In the genomic region with DNA sequence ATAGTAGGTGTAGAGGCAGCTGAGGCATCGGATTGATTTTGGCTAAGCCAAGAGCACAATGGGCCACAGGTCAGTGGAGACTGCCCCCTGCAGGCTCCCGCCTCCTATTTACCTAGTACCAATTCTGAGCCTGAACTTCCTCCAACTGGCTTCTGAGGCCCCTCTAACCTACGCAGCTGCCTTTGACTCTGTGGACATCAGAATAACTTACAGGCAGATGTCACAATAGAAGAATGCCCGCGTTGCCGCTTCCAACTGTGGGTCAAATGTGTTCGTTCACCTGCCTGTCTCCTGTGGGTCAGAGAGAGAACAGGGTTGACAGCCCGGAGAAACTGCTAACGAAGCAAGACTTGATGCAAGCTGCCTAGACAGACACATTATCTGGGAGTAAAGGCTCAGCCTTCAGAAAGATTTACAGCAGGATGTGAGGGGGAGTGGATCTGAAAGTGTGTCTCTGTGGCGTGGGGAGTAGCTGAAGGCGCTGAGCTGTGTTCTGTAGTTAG, we compare ENCODE assay signal across 8 mouse cellular contexts.
DNase-seq lines count a peak whose midpoint lies in the region; ATAC-seq and TF ChIP-seq lines count a peak whose summit lies in the region.

No protein-coding gene starts in this region.

- H3K9ac ChIP-seq in midbrain, postnatal 0 days (replicated peaks; ENCODE audit: low read length, poor library complexity, severe bottlenecking), result no peak overlapping the region

- CTCF ChIA-PET in Patski (lab: Charles Lee), result no interaction called here

- H3K36me3 ChIP-seq in midbrain, postnatal 0 days (ENCODE audit: insufficient read depth, low read length), result no peaks in the 10 kb centered on the region

- TF ChIP-seq CTCF in gastrocnemius, adult 2 months (IDR thresholded peaks at IDR 0.05), result peak; percentile 61
- TF ChIP-seq CTCF in Patski (IDR thresholded peaks at IDR 0.05), result peak; percentile 32
- peak; percentile 49 for TF ChIP-seq CTCF in midbrain, postnatal 0 days (IDR thresholded peaks at IDR 0.05)

- no peak overlapping the region for H3K4me2 ChIP-seq in midbrain, postnatal 0 days (ENCODE audit: low read depth, low read length, poor library complexity, severe bottlenecking)

- H3K27ac ChIP-seq in gastrocnemius, adult 2 months, result no peak overlapping the region
- 0 out of 2 replicates have a peak overlapping the region, but pooled peaks have one; percentile 32 for H3K27ac ChIP-seq in midbrain, postnatal 0 days (ENCODE audit: low read depth, low read length)

- in situ Hi-C loops in Patski (cut with MboI; ENCODE audit: low pct_unique_long_range_greater_than_20kb), result no loop called here

- no peak for ATAC-seq in Patski
- ATAC-seq in midbrain, postnatal 0 days (ENCODE audit: low FRiP score), result no peak

- 0 out of 2 replicates have a peak, but pooled peaks cover 2% of the 10 kb centered on the region for H3K4me1 ChIP-seq in midbrain, postnatal 0 days (ENCODE audit: insufficient read depth, low read length)

- H3K9me3 ChIP-seq in midbrain, postnatal 0 days (ENCODE audit: low read length), result no peaks in the 10 kb centered on the region

- peak; percentile 41 for DNase-seq in gastrocnemius, adult 2 months
- no peak for DNase-seq in gastrocnemius, adult 8-10 months (ENCODE audit: low spot score in 2 of 2)
- no peak for DNase-seq in Patski (ENCODE audit: low read depth, low spot score)
- DNase-seq in cerebellum, postnatal 14 days, result peak; percentile 41 to 61
- DNase-seq in induced T-regulatory cell, adult 2 months (ENCODE audit: low read depth), result peak; percentile 34
- peak; percentile 55 to 73 for DNase-seq in left cerebral cortex, postnatal 14 days (ENCODE audit: low spot score in 2 of 2)
- peak; percentile 50 for DNase-seq in midbrain, postnatal 0 days (ENCODE audit: low spot score)
- peak; percentile 81 for DNase-seq in telencephalon, adult 2 months (ENCODE audit: low read depth, low spot score)

- intact Hi-C loops in gastrocnemius, adult 2 months (cut with DNase I), result loop anchor here (5.0 kb wide), 1 partner anchor 370 kb away; no protein-coding TSS in a partner anchor
- intact Hi-C loops in left cerebral cortex, postnatal 14 days (cut with DNase I), result no loop called here

- H3K27me3 ChIP-seq in Patski, result no peaks in the 10 kb centered on the region
- H3K27me3 ChIP-seq in midbrain, postnatal 0 days (ENCODE audit: insufficient read depth, low read length), result no peaks in the 10 kb centered on the region

- no peak overlapping the region for H3K4me3 ChIP-seq in gastrocnemius, adult 2 months
- H3K4me3 ChIP-seq in midbrain, postnatal 0 days (ENCODE audit: low read depth, low read length), result no peak overlapping the region

- 29% methylated on average over 11 of the region's 11 CpGs for WGBS in midbrain, postnatal 0 days

- POLR2A ChIA-PET in Patski (lab: Charles Lee), result no interaction called here

Comparison
In these comparisons a context has a peak if more than half of its experiments do, and no peak if none do; other contexts are left out.
1. DNase-seq: peak in gastrocnemius, adult 2 months (single experiment), cerebellum, postnatal 14 days (2 of 2), induced T-regulatory cell, adult 2 months (single experiment), left cerebral cortex, postnatal 14 days (2 of 2), midbrain, postnatal 0 days (single experiment) and telencephalon, adult 2 months (single experiment); none in gastrocnemius, adult 8-10 months (0 of 2) and Patski (single experiment).
2. Peak in every context shown above with its lines, with median percentiles within 50 percentile points of each other: CTCF ChIP-seq.